Mouse (Mus musculus) kidney, postnatal 4 days (tissue): ENCODE results near the gene Mia.

ENCODE experiments used
- DNase-seq, 2 experiments: peaks; one replicate each; pipeline ENCODE4 v3.0.0; 2021; ENCODE audit warnings: mixed read lengths in 2 of 2

Mia gene

GRCm38 (mm10) chr7:27180837-27181695, at the start of gene Mia, which contains the start of gene Gm21983:
Gene Mia, minus strand, starts transcription at chr7:27181157.
Gene Gm21983, minus strand, starts transcription at chr7:27181086.
- no peak for DNase-seq

- DNase-seq: no peak
Observed at GRCm38 (mm10) chr7:27228865-27229264, 47.9 kb upstream of the Mia start.

GRCm38 (mm10) chr7:27228281-27228821, 47.4 kb upstream of the Mia start, which contains the start of gene Itpkc:
Gene Itpkc, minus strand, starts transcription at chr7:27228661.
- peak; percentile 93 to 95 for DNase-seq

GRCm38 (mm10) chr7:27227676-27228075, 46.7 kb upstream of the Mia start:
- peak in 1 of 2 experiments; percentile 18 for DNase-seq

GRCm38 (mm10) chr7:27227276-27227675, 46.3 kb upstream of the Mia start:
- no peak for DNase-seq

GRCm38 (mm10) chr7:27224877-27225575, 44.1 kb upstream of the Mia start:
- peak in 1 of 2 experiments; percentile 26 for DNase-seq

- no peak for DNase-seq
Observed at GRCm38 (mm10) chr7:27222538-27222937, 41.6 kb upstream of the Mia start.

GRCm38 (mm10) chr7:27221939-27222338, 41.0 kb upstream of the Mia start:
- DNase-seq: no peak

GRCm38 (mm10) chr7:27219937-27220336, 39.0 kb upstream of the Mia start:
- DNase-seq: no peak

- no peak for DNase-seq
Observed at GRCm38 (mm10) chr7:27218586-27218985, 37.6 kb upstream of the Mia start.

GRCm38 (mm10) chr7:27212626-27213025, 31.7 kb upstream of the Mia start:
- DNase-seq: no peak

- no peak for DNase-seq
Observed at GRCm38 (mm10) chr7:27203730-27204449, 22.9 kb upstream of the Mia start.

GRCm38 (mm10) chr7:27198779-27199178, 17.8 kb upstream of the Mia start:
- no peak for DNase-seq

- DNase-seq: no peak
Observed at GRCm38 (mm10) chr7:27198355-27198754, 17.4 kb upstream of the Mia start.

GRCm38 (mm10) chr7:27197634-27198033, 16.7 kb upstream of the Mia start:
- no peak for DNase-seq

- no peak for DNase-seq
Observed at GRCm38 (mm10) chr7:27197136-27197535, 16.2 kb upstream of the Mia start.

- peak; percentile 95 to 98 for DNase-seq
Observed at GRCm38 (mm10) chr7:27195681-27196611, 15.0 kb upstream of the Mia start, which contains the start of the genes BC024978 and Snrpa. Gene BC024978, plus strand, starts transcription at chr7:27195781. Gene Snrpa, minus strand, starts transcription at chr7:27196271.

- no peak for DNase-seq
Observed at GRCm38 (mm10) chr7:27193731-27194130, 12.8 kb upstream of the Mia start.

GRCm38 (mm10) chr7:27192434-27192833, 11.5 kb upstream of the Mia start:
- DNase-seq: no peak

GRCm38 (mm10) chr7:27189271-27189931, 8.4 kb upstream of the Mia start:
- peak; percentile 23 to 35 for DNase-seq

GRCm38 (mm10) chr7:27185986-27186385, 5.0 kb upstream of the Mia start:
- DNase-seq: no peak
